12 mouse cellular contexts compared by ENCODE assay signal in genomic region chr6:17764660-17764998, GRCm38 (mm10).
DNase-seq lines count a peak whose midpoint lies in the region; ATAC-seq lines count a peak whose summit lies in the region.
"Had no signal": no experiment of that assay in that cellular context is flagged by ENCODE, and none has a peak within 500 bp of the region (broad histone marks: within the 10 kb centered on the region; RNA-seq: fewer than 3 reads in every experiment).

No protein-coding gene starts in this region.

- ATAC-seq in liver, embryonic 13.5 days (ENCODE audit: low read depth) = no peak
- ATAC-seq in liver, embryonic 11.5 days (replicated peaks; ENCODE audit: low FRiP score) = no peak
- peak; percentile 73 for ATAC-seq in hindbrain, embryonic 16.5 days
- ATAC-seq in neural tube, embryonic 13.5 days (ENCODE audit: low read depth) = peak; percentile 62; the same call in 1 of the 2 replicates

- peak; percentile 78 for DNase-seq in heart, adult 11 months
- DNase-seq in heart, adult 18-20 months = no peak
- DNase-seq in liver, embryonic 13.5 days = no peak
- DNase-seq in liver, embryonic 11.5 days (ENCODE audit: low spot score) = no peak
- DNase-seq in right cerebral cortex, postnatal 14 days = no peak
- no peak for DNase-seq in cerebellum, adult 9-11 months
- DNase-seq: B cell, adult 2 months; heart, postnatal 36 days; spleen, adult 18-20 months had no signal

- H3K4me3 ChIP-seq in liver, embryonic 13.5 days (replicated peaks) = no peak overlapping the region
- no peak overlapping the region for H3K4me3 ChIP-seq in liver, embryonic 11.5 days (ENCODE audit: low read depth, low read length)
- H3K4me3 ChIP-seq in hindbrain, embryonic 16.5 days (ENCODE audit: low read length) = no peak overlapping the region
- H3K4me3 ChIP-seq in neural tube, embryonic 13.5 days = no peak overlapping the region
- H3K4me3 ChIP-seq: limb, embryonic 15.5 days had no signal

- 76% methylated on average over 2 of the region's 2 CpGs for WGBS in liver, embryonic 13.5 days (ENCODE audit: insufficient replicate concordance)
- 81% methylated on average over 2 of the region's 2 CpGs for WGBS in liver, embryonic 11.5 days
- 42% methylated on average over 2 of the region's 2 CpGs for WGBS in hindbrain, embryonic 16.5 days
- WGBS in neural tube, embryonic 13.5 days = 27% methylated on average over 2 of the region's 2 CpGs

- no peak overlapping the region for H3K4me2 ChIP-seq in liver, embryonic 13.5 days
- no peak overlapping the region for H3K4me2 ChIP-seq in liver, embryonic 11.5 days
- H3K4me2 ChIP-seq in hindbrain, embryonic 16.5 days (ENCODE audit: low read length) = no peak overlapping the region
- no peak overlapping the region for H3K4me2 ChIP-seq in neural tube, embryonic 13.5 days
- H3K4me2 ChIP-seq: limb, embryonic 15.5 days had no signal

- no peaks in the 10 kb centered on the region for H3K36me3 ChIP-seq in liver, embryonic 13.5 days
- H3K36me3 ChIP-seq in liver, embryonic 11.5 days (ENCODE audit: control insufficient read depth, insufficient read depth, low read length) = no peaks in the 10 kb centered on the region
- no peaks in the 10 kb centered on the region for H3K36me3 ChIP-seq in hindbrain, embryonic 16.5 days (ENCODE audit: control insufficient read depth, insufficient read depth, low read length)
- H3K36me3 ChIP-seq in neural tube, embryonic 13.5 days = no peaks in the 10 kb centered on the region
- H3K36me3 ChIP-seq: limb, embryonic 15.5 days had no signal

- no peaks in the 10 kb centered on the region for H3K27me3 ChIP-seq in liver, embryonic 13.5 days
- H3K27me3 ChIP-seq in liver, embryonic 11.5 days (replicated peaks; ENCODE audit: control insufficient read depth, insufficient read depth, low read length) = no peaks in the 10 kb centered on the region
- no peaks in the 10 kb centered on the region for H3K27me3 ChIP-seq in hindbrain, embryonic 16.5 days (replicated peaks; ENCODE audit: control insufficient read depth, insufficient read depth, low read length)
- no peaks in the 10 kb centered on the region for H3K27me3 ChIP-seq in neural tube, embryonic 13.5 days
- H3K27me3 ChIP-seq: limb, embryonic 15.5 days had no signal

- H3K27ac ChIP-seq in liver, embryonic 13.5 days = 0 out of 2 replicates have a peak overlapping the region, but pooled peaks have one; percentile 2
- no peak overlapping the region for H3K27ac ChIP-seq in liver, embryonic 11.5 days (ENCODE audit: low read depth, low read length)
- 0 out of 2 replicates have a peak overlapping the region, but pooled peaks have one; percentile 23 for H3K27ac ChIP-seq in hindbrain, embryonic 16.5 days (ENCODE audit: low read depth, low read length)
- peak overlapping the region; percentile 49 for H3K27ac ChIP-seq in neural tube, embryonic 13.5 days (replicated peaks)
- H3K27ac ChIP-seq: limb, embryonic 15.5 days had no signal

- peaks cover 54% of the 10 kb centered on the region for H3K4me1 ChIP-seq in liver, embryonic 13.5 days (replicated peaks)
- H3K4me1 ChIP-seq in liver, embryonic 11.5 days (replicated peaks; ENCODE audit: control insufficient read depth, insufficient read depth, low read length) = peaks cover 27% of the 10 kb centered on the region
- peaks cover 16% of the 10 kb centered on the region for H3K4me1 ChIP-seq in hindbrain, embryonic 16.5 days (ENCODE audit: control insufficient read depth, insufficient read depth, low read depth, low read length)
- H3K4me1 ChIP-seq in neural tube, embryonic 13.5 days (replicated peaks) = peaks cover 46% of the 10 kb centered on the region

- no peak overlapping the region for H3K9ac ChIP-seq in liver, embryonic 13.5 days
- no peak overlapping the region for H3K9ac ChIP-seq in liver, embryonic 11.5 days (ENCODE audit: low read depth, low read length)
- no peak overlapping the region for H3K9ac ChIP-seq in hindbrain, embryonic 16.5 days (ENCODE audit: low read depth, low read length)
- no peak overlapping the region for H3K9ac ChIP-seq in neural tube, embryonic 13.5 days
- H3K9ac ChIP-seq: limb, embryonic 15.5 days had no signal

- no peaks in the 10 kb centered on the region for H3K9me3 ChIP-seq in liver, embryonic 13.5 days (replicated peaks)
- no peaks in the 10 kb centered on the region for H3K9me3 ChIP-seq in liver, embryonic 11.5 days (ENCODE audit: control insufficient read depth, low read length)
- H3K9me3 ChIP-seq in hindbrain, embryonic 16.5 days (ENCODE audit: control insufficient read depth, low read length) = no peaks in the 10 kb centered on the region
- H3K9me3 ChIP-seq in neural tube, embryonic 13.5 days = no peaks in the 10 kb centered on the region
- H3K9me3 ChIP-seq: limb, embryonic 15.5 days had no signal

Comparison
In these comparisons a context has a peak if more than half of its experiments do, and no peak if none do; other contexts are left out.
1. ATAC-seq: peak in hindbrain, embryonic 16.5 days (single experiment) and neural tube, embryonic 13.5 days (single experiment); none in liver, embryonic 13.5 days (single experiment) and liver, embryonic 11.5 days (single experiment).